Mouse (Mus musculus) embryonic facial prominence, embryonic 15.5 days (tissue): ENCODE data around the gene Nr2f2. TPM values are rescaled to one million over a fixed set of nuclear protein-coding genes. Genes with fewer than 3 reads are reported as not detected.
A peak's percentile ranks its signal among the peaks of the same experiment; 100 is the strongest.

ENCODE experiments used
- ATAC-seq: fragments of 200-750 bp; cut with Nextera tagmentation; 2 replicates; pipeline ENCODE4 v1.8.0; 2017; ENCODE audit warnings: low read depth, moderate TSS enrichment; ENCODE audit not compliant: insufficient number of reproducible peaks, low FRiP score, low TSS enrichment
- H3K27ac ChIP-seq: fragments of 300-500 bp; sonication (generic); replicated peaks from 2 replicates; pipeline ENCODE4 v1.5.1; 2015; ENCODE audit warnings: mild to moderate bottlenecking, inconsistent platforms
- H3K27me3 ChIP-seq: fragments of 300-500 bp; sonication (generic); 2 replicates; pipeline ENCODE4 v1.6.1; 2015; ENCODE audit warnings: inconsistent platforms
- H3K36me3 ChIP-seq: fragments of 300-500 bp; sonication (generic); 2 replicates; pipeline ENCODE4 v1.6.1; 2015; ENCODE audit warnings: mild to moderate bottlenecking, inconsistent platforms
- H3K4me1 ChIP-seq: fragments of 300-500 bp; sonication (generic); 2 replicates; pipeline ENCODE4 v1.6.1; 2015; ENCODE audit warnings: inconsistent platforms
- H3K4me2 ChIP-seq: fragments of 300-500 bp; sonication (generic); replicated peaks from 2 replicates; pipeline ENCODE4 v1.6.1; 2015; ENCODE audit warnings: mild to moderate bottlenecking, inconsistent platforms
- H3K4me3 ChIP-seq: fragments of 300-500 bp; sonication (generic); replicated peaks from 2 replicates; pipeline ENCODE4 v1.5.1; 2015; ENCODE audit warnings: mild to moderate bottlenecking, inconsistent platforms
- H3K9ac ChIP-seq: fragments of 300-500 bp; sonication (generic); 2 replicates; pipeline ENCODE4 v1.6.1; 2015; ENCODE audit warnings: inconsistent platforms
- H3K9me3 ChIP-seq: fragments of 300-500 bp; sonication (generic); replicated peaks from 2 replicates; pipeline ENCODE4 v1.6.1; 2016; ENCODE audit warnings: inconsistent platforms
- WGBS: fragments of 180-500 bp; shearing (Covaris S2); methylation state at CpG from one replicate; pipeline ENCODE4 v1.1.7; 2015; 5-methylcytosine and 5-hydroxymethylcytosine counted together
- polyA plus RNA-seq: library from polyadenylated mRNA; unstranded; fragments of >200 nt; fragmentation: Nextera tagmentation; extraction: Ambion mirVana; gene quantifications from 2 replicates; pipeline ENCODE4 v1.2.1, GENCODE M21; 2015

Nr2f2 gene
- 32.3 and 35.6 TPM in 2 replicates for polyA plus RNA-seq

DNA sequence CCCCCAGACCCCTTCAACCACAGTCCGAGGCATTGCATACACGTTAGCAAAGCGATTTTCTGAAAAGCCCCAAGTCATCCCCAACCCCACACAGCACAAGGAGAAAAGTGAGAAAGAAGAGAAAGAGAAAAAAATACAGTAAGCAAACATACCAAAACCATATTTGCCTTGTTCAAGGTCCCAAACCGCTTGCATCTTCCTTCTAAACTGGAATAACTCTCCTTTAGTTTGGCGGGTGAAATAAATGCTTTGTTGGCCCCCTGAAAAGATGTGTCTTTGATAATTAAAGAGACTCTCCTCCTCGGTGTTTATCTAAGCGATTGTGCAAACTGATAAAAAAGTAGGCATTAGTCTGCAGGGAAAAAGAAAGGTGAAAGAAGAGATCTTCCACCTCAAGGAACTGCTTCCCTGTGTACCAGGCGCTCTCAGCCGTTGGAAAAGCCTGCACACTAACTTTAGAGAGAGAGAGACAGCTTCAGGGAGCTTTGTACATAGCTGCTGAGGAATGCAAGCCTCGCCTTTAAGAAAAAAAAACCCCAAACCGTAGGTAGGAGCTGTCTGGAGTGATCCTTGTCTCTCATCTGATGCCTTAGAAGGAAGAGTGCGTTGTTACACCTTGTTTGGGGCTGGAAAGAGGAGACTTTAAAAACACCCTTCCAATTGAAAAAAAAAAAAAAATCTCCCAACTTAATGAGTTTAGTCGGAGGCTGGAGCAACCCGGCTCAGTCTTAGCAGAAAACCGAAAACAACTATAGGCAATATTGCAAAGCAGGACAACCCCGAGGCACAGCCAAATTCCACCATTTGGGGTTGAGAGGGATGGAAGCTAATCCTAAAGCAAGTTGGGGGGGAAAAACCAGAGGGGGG is at the start of gene Nr2f2:
Nr2f2 (minus strand) TSS at position 795 of the 867 bp plus-strand sequence.
- Histone ChIP-seq H3K9me3 (no peaks in the 10 kb centered on the region), H3K4me1 (peaks cover 28% of the 10 kb centered on the region), H3K36me3 (no peaks in the 10 kb centered on the region), H3K4me3 (peak within 1 kb of the TSS; percentile 46), H3K4me2 (peak within 1 kb of the TSS; percentile 55), H3K27ac (peak within 1 kb of the TSS; percentile 84), H3K27me3 (peaks cover 64% of the 10 kb centered on the region), H3K9ac (peak within 1 kb of the TSS; percentile 10; the same call in 1 of the 2 replicates)
- WGBS: 4% methylated on average over 16 of the region's 16 CpGs
- ATAC-seq: no peak

DNA sequence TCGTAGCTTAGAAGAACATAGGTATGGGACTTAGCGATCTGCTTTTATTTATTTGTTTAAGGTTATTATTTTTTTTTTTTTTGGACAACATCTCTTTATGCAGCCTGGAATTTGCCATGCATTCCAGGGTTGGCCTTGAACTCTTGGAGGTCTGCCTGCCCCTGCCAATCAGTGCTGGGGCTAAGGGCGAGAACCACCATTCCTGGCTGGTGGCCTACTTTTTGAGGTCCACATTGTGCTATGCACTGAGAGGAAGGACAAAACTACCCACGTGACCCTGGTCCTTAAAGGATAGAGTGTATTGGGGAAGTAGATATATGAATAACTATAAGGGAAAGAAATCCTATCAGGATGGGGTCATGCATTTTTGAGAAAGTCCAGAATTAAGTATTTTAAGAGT is 47.9 kb upstream of the Nr2f2 start:
- Histone ChIP-seq H3K4me1 (peaks cover 7% of the 10 kb centered on the region; the same call in 1 of the 2 replicates), H3K9me3 (no peaks in the 10 kb centered on the region), H3K9ac (no peak overlapping the region), H3K4me3 (no peak overlapping the region), H3K27ac (no peak overlapping the region), H3K4me2 (no peak overlapping the region), H3K36me3 (no peaks in the 10 kb centered on the region), H3K27me3 (peaks cover 11% of the 10 kb centered on the region)
- ATAC-seq: no peak
- 88% methylated on average over 4 of the region's 4 CpGs for WGBS

DNA sequence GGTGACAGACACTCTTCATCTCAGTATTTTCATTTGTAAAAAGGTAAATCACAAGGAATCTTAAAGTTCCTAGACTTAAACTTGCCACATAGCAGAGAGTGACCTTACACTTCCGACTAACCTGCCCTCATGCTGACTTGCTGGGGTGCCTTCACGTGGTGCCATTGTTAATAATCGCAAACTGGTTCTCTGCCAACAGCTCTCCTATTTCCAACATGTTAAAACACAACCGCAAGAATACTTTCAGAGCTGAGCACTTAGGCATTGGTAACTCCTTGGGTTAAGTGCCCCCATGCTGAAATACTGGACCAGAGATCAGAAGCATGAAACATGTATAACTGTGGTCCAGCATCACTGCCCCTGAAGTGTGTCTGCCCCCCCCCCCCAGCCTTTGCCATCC is 47.1 kb upstream of the Nr2f2 start:
- Histone ChIP-seq H3K4me2 (no peak overlapping the region), H3K27me3 (peaks cover 11% of the 10 kb centered on the region; the same call in 1 of the 2 replicates), H3K9ac (no peak overlapping the region), H3K36me3 (no peaks in the 10 kb centered on the region), H3K27ac (no peak overlapping the region), H3K9me3 (no peaks in the 10 kb centered on the region), H3K4me1 (peaks cover 7% of the 10 kb centered on the region; the same call in 1 of the 2 replicates), H3K4me3 (no peak overlapping the region)
- ATAC-seq: no peak
- WGBS: 66% methylated on average over 4 of the region's 4 CpGs

DNA sequence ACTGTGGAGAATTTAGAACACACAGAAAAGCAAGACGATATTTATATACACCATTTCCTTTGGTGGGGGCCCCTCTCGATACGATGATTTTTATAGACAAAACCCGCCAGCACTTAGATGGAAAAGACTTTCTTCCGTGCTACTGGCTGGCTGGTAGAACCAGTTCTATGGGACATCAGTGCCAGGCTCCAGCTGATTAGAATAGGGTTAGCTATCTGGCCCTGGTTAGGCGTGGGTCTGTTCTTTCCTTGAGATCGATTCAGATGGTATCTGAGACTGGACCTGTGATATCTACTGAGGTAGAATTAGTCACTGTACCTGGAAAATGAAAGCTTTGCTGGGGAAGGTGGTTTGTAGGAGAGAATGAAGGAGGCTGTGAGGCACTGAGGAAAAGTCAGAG is 46.4 kb upstream of the Nr2f2 start:
- Histone ChIP-seq H3K9me3 (no peaks in the 10 kb centered on the region), H3K4me2 (no peak overlapping the region), H3K4me1 (peaks cover 7% of the 10 kb centered on the region; the same call in 1 of the 2 replicates), H3K4me3 (no peak overlapping the region), H3K9ac (no peak overlapping the region), H3K27ac (no peak overlapping the region), H3K36me3 (no peaks in the 10 kb centered on the region), H3K27me3 (peaks cover 11% of the 10 kb centered on the region; the same call in 1 of the 2 replicates)
- ATAC-seq: no peak
- 69% methylated on average over 7 of the region's 7 CpGs for WGBS

DNA sequence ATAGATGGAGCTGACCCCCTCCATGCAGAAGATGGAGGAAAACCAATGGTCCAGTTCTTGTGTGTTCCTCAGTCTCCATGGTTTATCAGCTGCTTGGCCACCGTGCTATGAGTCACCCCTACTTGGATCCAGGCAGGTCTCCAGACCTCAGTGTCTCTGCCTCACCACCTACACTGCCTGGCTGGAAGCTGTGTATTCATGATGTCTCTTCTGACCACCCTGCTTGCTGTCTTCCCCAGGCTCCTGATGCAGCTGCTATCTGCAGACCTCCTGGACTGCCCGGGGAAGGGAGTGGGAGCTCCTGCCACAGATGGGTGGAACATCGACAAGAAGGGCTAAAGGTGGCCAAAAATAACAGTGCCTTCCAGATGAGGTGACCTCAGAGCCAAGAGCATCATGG is 43.8 kb upstream of the Nr2f2 start:
- no peak for ATAC-seq
- H3K27ac ChIP-seq: no peak overlapping the region
- H3K4me3 ChIP-seq: no peak overlapping the region
- WGBS: 87% methylated on average over 3 of the region's 3 CpGs
- H3K4me2 ChIP-seq: no peak overlapping the region
- H3K4me1 ChIP-seq: no peaks in the 10 kb centered on the region
- no peak overlapping the region for H3K9ac ChIP-seq
- no peaks in the 10 kb centered on the region for H3K36me3 ChIP-seq
- H3K27me3 ChIP-seq: peaks cover 11% of the 10 kb centered on the region; the same call in 1 of the 2 replicates
- no peaks in the 10 kb centered on the region for H3K9me3 ChIP-seq

DNA sequence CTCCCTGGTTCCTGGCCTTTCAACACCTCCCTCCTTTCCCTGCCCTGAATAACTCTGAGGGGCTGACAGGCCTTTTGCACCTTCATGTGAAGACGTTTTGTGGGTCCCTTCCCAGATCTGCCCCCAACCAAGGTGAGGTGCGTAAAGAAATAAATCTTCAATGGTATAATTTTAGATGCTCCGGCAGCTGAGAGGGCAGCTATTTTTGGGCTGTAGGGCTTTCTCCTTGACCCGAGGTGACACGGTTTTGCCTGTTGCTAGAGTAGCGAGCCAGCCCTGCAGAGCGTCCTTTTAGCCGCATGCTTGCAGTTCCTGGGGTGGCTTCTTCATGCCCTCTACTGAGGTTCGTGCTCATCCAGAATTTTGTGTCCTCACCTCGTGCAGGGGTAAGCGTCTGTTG is 43.4 kb upstream of the Nr2f2 start:
- no peaks in the 10 kb centered on the region for H3K4me1 ChIP-seq
- peaks cover 11% of the 10 kb centered on the region; the same call in 1 of the 2 replicates for H3K27me3 ChIP-seq
- no peak for ATAC-seq
- H3K36me3 ChIP-seq: no peaks in the 10 kb centered on the region
- H3K27ac ChIP-seq: no peak overlapping the region
- H3K9ac ChIP-seq: no peak overlapping the region
- 85% methylated on average over 11 of the region's 11 CpGs for WGBS
- no peaks in the 10 kb centered on the region for H3K9me3 ChIP-seq
- no peak overlapping the region for H3K4me2 ChIP-seq
- no peak overlapping the region for H3K4me3 ChIP-seq

- 61% methylated on average over 3 of the region's 3 CpGs for WGBS
- Histone ChIP-seq H3K4me2 (no peak overlapping the region), H3K36me3 (no peaks in the 10 kb centered on the region), H3K27me3 (peaks cover 11% of the 10 kb centered on the region; the same call in 1 of the 2 replicates), H3K4me1 (no peaks in the 10 kb centered on the region), H3K9ac (no peak overlapping the region), H3K4me3 (no peak overlapping the region), H3K9me3 (no peaks in the 10 kb centered on the region), H3K27ac (no peak overlapping the region)
- no peak for ATAC-seq
Observed at GRCm38 (mm10) chr7:70408814-70409213, 42.3 kb upstream of the Nr2f2 start.

GRCm38 (mm10) chr7:70407123-70407522 is 40.6 kb upstream of the Nr2f2 start:
- H3K9ac ChIP-seq: no peak overlapping the region
- WGBS: 75% methylated on average over 11 of the region's 11 CpGs
- H3K27ac ChIP-seq: no peak overlapping the region
- no peak overlapping the region for H3K4me3 ChIP-seq
- no peak for ATAC-seq
- no peak overlapping the region for H3K4me2 ChIP-seq
- H3K9me3 ChIP-seq: no peaks in the 10 kb centered on the region
- no peaks in the 10 kb centered on the region for H3K4me1 ChIP-seq
- 0 out of 2 replicates have a peak, but pooled peaks cover 6% of the 10 kb centered on the region for H3K27me3 ChIP-seq
- no peaks in the 10 kb centered on the region for H3K36me3 ChIP-seq

- no peaks in the 10 kb centered on the region for H3K27me3 ChIP-seq
- WGBS: 86% methylated on average over 11 of the region's 11 CpGs
Observed at GRCm38 (mm10) chr7:70406527-70406926, 40.0 kb upstream of the Nr2f2 start.

GRCm38 (mm10) chr7:70405466-70405865 is 38.9 kb upstream of the Nr2f2 start:
- Histone ChIP-seq H3K9me3 (no peaks in the 10 kb centered on the region), H3K4me3 (no peak overlapping the region), H3K27me3 (no peaks in the 10 kb centered on the region), H3K27ac (no peak overlapping the region), H3K4me2 (no peak overlapping the region), H3K36me3 (no peaks in the 10 kb centered on the region), H3K4me1 (no peaks in the 10 kb centered on the region), H3K9ac (no peak overlapping the region)
- WGBS: 55% methylated on average over 2 of the region's 2 CpGs
- ATAC-seq: no peak

More at GRCm38 (mm10) chr7:70406527-70406926, 40.0 kb upstream of the Nr2f2 start:
- Histone ChIP-seq H3K36me3 (no peaks in the 10 kb centered on the region), H3K4me3 (no peak overlapping the region), H3K4me2 (no peak overlapping the region), H3K9ac (no peak overlapping the region), H3K27ac (no peak overlapping the region), H3K4me1 (no peaks in the 10 kb centered on the region), H3K9me3 (no peaks in the 10 kb centered on the region)
- no peak for ATAC-seq

DNA sequence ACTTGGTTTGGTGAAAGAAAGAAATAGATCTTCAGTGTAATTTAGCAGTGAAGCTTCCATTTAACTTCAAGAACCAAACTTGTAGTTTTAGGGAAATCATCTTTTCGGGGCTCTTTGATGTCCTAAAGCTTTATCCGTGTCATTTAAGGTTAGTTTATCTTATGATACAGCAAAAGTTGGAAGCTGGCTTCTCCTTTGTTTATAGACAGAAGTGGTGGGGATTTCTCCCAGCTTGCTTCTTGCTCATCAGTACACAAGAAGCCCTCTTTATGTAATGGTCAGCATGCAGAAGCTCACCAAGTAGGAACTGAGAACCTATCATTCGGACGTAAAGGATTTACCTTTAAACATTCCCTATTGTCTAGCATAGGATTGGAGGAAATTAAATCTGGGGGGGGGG is 16.3 kb upstream of the Nr2f2 start:
- H3K27me3 ChIP-seq: peaks cover 10% of the 10 kb centered on the region; the same call in 1 of the 2 replicates
- H3K4me2 ChIP-seq: no peak overlapping the region
- H3K9ac ChIP-seq: no peak overlapping the region
- H3K9me3 ChIP-seq: no peaks in the 10 kb centered on the region
- H3K36me3 ChIP-seq: no peaks in the 10 kb centered on the region
- WGBS: 89% methylated on average over 4 of the region's 4 CpGs
- H3K4me3 ChIP-seq: no peak overlapping the region
- H3K27ac ChIP-seq: no peak overlapping the region
- no peaks in the 10 kb centered on the region for H3K4me1 ChIP-seq
- no peak for ATAC-seq
